ENCODE assay signal across 16 mouse cellular contexts in the genomic region with DNA sequence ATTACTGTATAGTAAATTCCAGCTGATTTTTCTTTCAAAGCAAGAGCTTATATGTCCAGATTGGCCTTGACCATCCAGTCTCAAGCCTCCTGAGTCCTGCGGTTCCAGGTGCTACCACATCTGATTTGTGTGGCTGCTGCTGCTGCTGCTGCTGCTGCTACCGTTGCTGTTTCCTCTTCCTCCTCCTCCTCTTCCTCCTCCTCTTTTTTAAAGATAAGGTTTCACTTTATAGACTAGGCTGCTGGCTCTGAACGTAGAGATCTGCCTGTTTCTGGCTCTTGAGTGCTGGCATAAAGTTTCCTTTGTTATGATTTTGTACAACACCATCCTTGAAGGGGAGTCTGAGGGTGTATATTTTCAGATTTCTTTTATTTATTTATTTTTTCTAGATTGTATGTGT.
"Had no signal": no experiment of that assay in that cellular context is flagged by ENCODE, and none has a peak within 500 bp of the region (broad histone marks: within the 10 kb centered on the region; RNA-seq: fewer than 3 reads in every experiment).

No protein-coding gene starts in this region.

- H3K27me3 ChIP-seq: intestine, embryonic 15.5 days; kidney, embryonic 15.5 days; limb, embryonic 13.5 days; neural tube, embryonic 13.5 days; stomach, embryonic 15.5 days had no signal

- ATAC-seq: intestine, embryonic 15.5 days had no signal

- H3K36me3 ChIP-seq: intestine, embryonic 15.5 days; kidney, embryonic 15.5 days; limb, embryonic 13.5 days; neural tube, embryonic 13.5 days; stomach, embryonic 15.5 days had no signal

- H3K4me1 ChIP-seq: midbrain, embryonic 10.5 days; stomach, embryonic 15.5 days had no signal

- H3K4me2 ChIP-seq: intestine, embryonic 15.5 days; kidney, embryonic 15.5 days; limb, embryonic 13.5 days; lung, embryonic 14.5 days; neural tube, embryonic 13.5 days; stomach, embryonic 15.5 days had no signal

- H3K9ac ChIP-seq: intestine, embryonic 15.5 days; kidney, embryonic 15.5 days; limb, embryonic 13.5 days; liver, embryonic 14.5 days; lung, embryonic 14.5 days; neural tube, embryonic 13.5 days; stomach, embryonic 15.5 days had no signal

- H3K9me3 ChIP-seq: intestine, embryonic 15.5 days; kidney, embryonic 15.5 days; limb, embryonic 13.5 days; midbrain, embryonic 10.5 days; neural tube, embryonic 13.5 days; stomach, embryonic 15.5 days had no signal

- H3K4me3 ChIP-seq: intestine, embryonic 15.5 days; kidney, embryonic 15.5 days; limb, embryonic 13.5 days; midbrain, embryonic 10.5 days; neural tube, embryonic 13.5 days; stomach, embryonic 15.5 days had no signal

- DNase-seq: kidney, adult 18-20 months; kidney, postnatal 14 days; left cerebral cortex, postnatal 4 days; lung, embryonic 14.5 days; lung, postnatal 10 days; lung, postnatal 4 days; midbrain, embryonic 14.5 days; right cerebral cortex, postnatal 14 days; thymus, postnatal 25 days had no signal

- H3K27ac ChIP-seq: intestine, embryonic 15.5 days; kidney, embryonic 15.5 days; limb, embryonic 13.5 days; liver, embryonic 14.5 days; midbrain, embryonic 10.5 days; neural tube, embryonic 13.5 days; stomach, embryonic 15.5 days had no signal
